In genomic region chr13:65006760-65007159, GRCm38 (mm10) we compare ENCODE assay signal across 50 mouse cellular contexts. TPM values are rescaled to one million over a fixed set of nuclear protein-coding genes. Genes with fewer than 3 reads are reported as not detected.
"Had no signal": no experiment of that assay in that cellular context is flagged by ENCODE, and none has a peak within 500 bp of the region (broad histone marks: within the 10 kb centered on the region; RNA-seq: fewer than 3 reads in every experiment).

No protein-coding gene starts in this region.

- H3K4me3 ChIP-seq: heart, embryonic 12.5 days; heart, embryonic 13.5 days; heart, embryonic 15.5 days; hindbrain, embryonic 10.5 days; hindbrain, embryonic 12.5 days; hindbrain, embryonic 13.5 days; hindbrain, embryonic 15.5 days; intestine, embryonic 15.5 days; kidney, embryonic 15.5 days; layer of hippocampus, adult 2 months; left cerebral cortex, adult 2 months had no signal

- H3K27ac ChIP-seq: heart, embryonic 13.5 days; heart, embryonic 15.5 days; hindbrain, embryonic 10.5 days; hindbrain, embryonic 12.5 days; hindbrain, embryonic 13.5 days; hindbrain, embryonic 14.5 days; hindbrain, embryonic 15.5 days; hindbrain, postnatal 0 days; intestine, embryonic 15.5 days; kidney, embryonic 15.5 days; kidney, postnatal 0 days; layer of hippocampus, adult 2 months; left cerebral cortex, adult 2 months had no signal

- DNase-seq: heart, postnatal 10 days; heart, postnatal 14 days; heart, postnatal 36 days; heart, postnatal 4 days; kidney, adult 11 months; kidney, adult 18-20 months; kidney, adult 2 months; kidney, adult 8-10 months; kidney, adult 9 months; kidney, postnatal 14 days; kidney, postnatal 25 days; kidney, postnatal 36 days; kidney, postnatal 4 days; layer of hippocampus, adult 9-11 months; layer of hippocampus, postnatal 36 days had no signal

- H3K9ac ChIP-seq: heart, embryonic 12.5 days; heart, embryonic 13.5 days; heart, embryonic 15.5 days; hindbrain, embryonic 12.5 days; hindbrain, embryonic 13.5 days; hindbrain, embryonic 14.5 days; hindbrain, embryonic 15.5 days; intestine, embryonic 15.5 days; kidney, embryonic 15.5 days had no signal

- H3K9me3 ChIP-seq: heart, embryonic 12.5 days; heart, embryonic 13.5 days; heart, embryonic 15.5 days; hindbrain, embryonic 10.5 days; hindbrain, embryonic 12.5 days; hindbrain, embryonic 13.5 days; hindbrain, embryonic 15.5 days; intestine, embryonic 15.5 days; kidney, embryonic 15.5 days had no signal

- H3K27me3 ChIP-seq: heart, embryonic 12.5 days; heart, embryonic 13.5 days; heart, embryonic 15.5 days; hindbrain, embryonic 12.5 days; hindbrain, embryonic 13.5 days; hindbrain, embryonic 15.5 days; intestine, embryonic 15.5 days; kidney, embryonic 15.5 days had no signal

- H3K4me1 ChIP-seq: heart, embryonic 12.5 days; heart, embryonic 13.5 days; heart, embryonic 15.5 days; hindbrain, embryonic 10.5 days; hindbrain, embryonic 12.5 days; hindbrain, embryonic 13.5 days; hindbrain, embryonic 15.5 days; intestine, embryonic 15.5 days; kidney, embryonic 15.5 days had no signal

- H3K36me3 ChIP-seq: heart, embryonic 12.5 days; heart, embryonic 13.5 days; heart, embryonic 15.5 days; hindbrain, embryonic 10.5 days; hindbrain, embryonic 12.5 days; hindbrain, embryonic 13.5 days; hindbrain, embryonic 15.5 days; intestine, embryonic 15.5 days; kidney, embryonic 15.5 days had no signal

RNA-seq across cellular contexts. Expression of gene Spata31d1c, which starts 26.1 kb away (rescaled TPM):
- total RNA-seq: heart, postnatal 10 days; heart, postnatal 14 days; heart, postnatal 25 days; heart, postnatal 36 days; heart, postnatal 4 days; hematopoietic stem cell, adult 5-6 weeks; hindbrain, postnatal 0 days; layer of hippocampus, adult 18-20 months; layer of hippocampus, adult 2 months; layer of hippocampus, adult 8-10 months; layer of hippocampus, postnatal 10 days; layer of hippocampus, postnatal 14 days; layer of hippocampus, postnatal 25 days; layer of hippocampus, postnatal 36 days; left cerebral cortex, adult 18-20 months; left cerebral cortex, adult 2 months; left cerebral cortex, adult 8-10 months had no signal
- polyA plus RNA-seq: heart, embryonic 12.5 days; heart, embryonic 13.5 days; heart, embryonic 14.5 days; heart, embryonic 15.5 days; heart, embryonic 16.5 days; heart, postnatal 0 days; hindbrain, embryonic 10.5 days; hindbrain, embryonic 11.5 days; hindbrain, embryonic 12.5 days; hindbrain, embryonic 13.5 days; hindbrain, embryonic 14.5 days; hindbrain, embryonic 15.5 days; hindbrain, embryonic 16.5 days; hindbrain, postnatal 0 days; inflammation-experienced regulatory T-cells, adult 6 months; intestine, embryonic 14.5 days; intestine, embryonic 15.5 days; intestine, embryonic 16.5 days; intestine, postnatal 0 days; kidney, adult 2 months; kidney, embryonic 14.5 days; kidney, embryonic 15.5 days; kidney, embryonic 16.5 days; kidney, postnatal 0 days; large intestine, adult 2 months had no signal

RNA-seq across cellular contexts. Expression of gene Prss47, which starts 45.8 kb away (rescaled TPM):
- total RNA-seq: heart, postnatal 10 days; heart, postnatal 14 days; heart, postnatal 25 days; heart, postnatal 36 days; heart, postnatal 4 days; hematopoietic stem cell, adult 5-6 weeks; hindbrain, postnatal 0 days; layer of hippocampus, adult 18-20 months; layer of hippocampus, adult 2 months; layer of hippocampus, adult 8-10 months; layer of hippocampus, postnatal 10 days; layer of hippocampus, postnatal 14 days; layer of hippocampus, postnatal 25 days; layer of hippocampus, postnatal 36 days; left cerebral cortex, adult 18-20 months; left cerebral cortex, adult 2 months; left cerebral cortex, adult 8-10 months had no signal
- polyA plus RNA-seq: heart, embryonic 12.5 days; heart, embryonic 13.5 days; heart, embryonic 14.5 days; heart, embryonic 15.5 days; heart, embryonic 16.5 days; heart, postnatal 0 days; hindbrain, embryonic 10.5 days; hindbrain, embryonic 11.5 days; hindbrain, embryonic 12.5 days; hindbrain, embryonic 13.5 days; hindbrain, embryonic 14.5 days; hindbrain, embryonic 15.5 days; hindbrain, embryonic 16.5 days; hindbrain, postnatal 0 days; inflammation-experienced regulatory T-cells, adult 6 months; intestine, embryonic 14.5 days; intestine, embryonic 15.5 days; intestine, embryonic 16.5 days; intestine, postnatal 0 days; kidney, adult 2 months; kidney, embryonic 14.5 days; kidney, embryonic 15.5 days; kidney, embryonic 16.5 days; kidney, postnatal 0 days; large intestine, adult 2 months had no signal
